Mouse (Mus musculus) inflammation-experienced regulatory T-cells (primary cell): Measurements from ENCODE around the gene Cog8. TPM values are rescaled to one million over a fixed set of nuclear protein-coding genes. Genes with fewer than 3 reads are reported as not detected.

Experiments used
- polyA plus RNA-seq, 2 experiments: library from polyadenylated mRNA; unstranded; fragments of 100-300 nt; shearing (Covaris generic); gene quantifications; one replicate each; pipeline ENCODE4 v1.2.1; 2017

Cog8 gene
- 10 to 100 TPM; 61.4 to 84.2 TPM for polyA plus RNA-seq

DNA sequence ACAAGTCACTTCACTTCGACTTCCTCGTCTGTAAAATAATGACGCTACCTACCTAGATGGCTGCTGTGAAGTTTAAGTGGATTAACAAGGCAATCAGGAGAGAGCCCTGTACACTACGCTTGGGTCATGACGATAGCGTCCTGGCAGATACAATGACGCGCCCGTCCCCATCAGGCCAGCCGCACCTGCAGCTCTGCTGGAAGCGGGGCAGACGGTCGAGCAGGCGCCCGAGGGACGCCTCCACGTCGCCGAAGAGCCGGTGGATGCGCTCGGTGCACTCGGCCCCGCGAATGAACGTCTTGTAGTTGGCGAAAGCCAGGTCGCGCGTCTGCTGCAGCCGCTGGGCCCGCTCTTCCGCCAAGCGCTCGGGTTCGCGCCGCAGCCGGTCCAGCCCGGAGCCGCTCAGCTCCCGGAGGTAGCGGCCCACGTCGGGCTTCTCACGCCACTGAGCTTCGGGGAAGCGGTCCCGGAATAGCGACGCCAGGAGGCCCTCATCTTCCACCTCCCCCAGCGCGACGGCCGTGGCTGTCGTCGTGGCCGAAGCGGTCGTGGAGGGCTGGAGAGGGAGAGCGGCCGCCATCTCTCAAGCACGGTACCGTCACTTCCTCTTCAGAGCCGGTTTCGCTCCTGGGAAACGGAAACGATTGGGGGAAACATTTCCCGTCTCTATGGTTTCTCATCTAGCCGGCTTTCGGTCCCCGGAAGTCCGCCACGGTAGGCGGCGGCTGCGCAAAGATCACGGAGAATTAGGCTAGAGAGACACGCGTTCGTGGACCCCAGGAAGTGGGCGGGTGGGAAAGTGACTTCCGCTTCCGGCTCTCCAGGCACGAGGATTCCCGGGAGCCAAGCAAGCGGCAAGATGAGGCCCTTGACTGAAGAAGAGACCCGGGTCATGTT, at the start of gene Cog8, which contains the start of gene Nip7:
Gene Cog8 (minus strand): TSS at position 614 of the 897 bp plus-strand sequence.
Gene Nip7 (plus strand): TSS at position 802 of the 897 bp plus-strand sequence.

GRCm38 (mm10) chr8:107096366-107097036, 40.0 kb upstream of the Cog8 start, which contains the start of gene Terf2:
Terf2 (minus strand) TSS chr8:107096547.

GRCm38 (mm10) chr8:107065511-107066496, 9.3 kb upstream of the Cog8 start, which contains the start of gene Tmed6:
Tmed6 (minus strand) TSS chr8:107065644.

DNA sequence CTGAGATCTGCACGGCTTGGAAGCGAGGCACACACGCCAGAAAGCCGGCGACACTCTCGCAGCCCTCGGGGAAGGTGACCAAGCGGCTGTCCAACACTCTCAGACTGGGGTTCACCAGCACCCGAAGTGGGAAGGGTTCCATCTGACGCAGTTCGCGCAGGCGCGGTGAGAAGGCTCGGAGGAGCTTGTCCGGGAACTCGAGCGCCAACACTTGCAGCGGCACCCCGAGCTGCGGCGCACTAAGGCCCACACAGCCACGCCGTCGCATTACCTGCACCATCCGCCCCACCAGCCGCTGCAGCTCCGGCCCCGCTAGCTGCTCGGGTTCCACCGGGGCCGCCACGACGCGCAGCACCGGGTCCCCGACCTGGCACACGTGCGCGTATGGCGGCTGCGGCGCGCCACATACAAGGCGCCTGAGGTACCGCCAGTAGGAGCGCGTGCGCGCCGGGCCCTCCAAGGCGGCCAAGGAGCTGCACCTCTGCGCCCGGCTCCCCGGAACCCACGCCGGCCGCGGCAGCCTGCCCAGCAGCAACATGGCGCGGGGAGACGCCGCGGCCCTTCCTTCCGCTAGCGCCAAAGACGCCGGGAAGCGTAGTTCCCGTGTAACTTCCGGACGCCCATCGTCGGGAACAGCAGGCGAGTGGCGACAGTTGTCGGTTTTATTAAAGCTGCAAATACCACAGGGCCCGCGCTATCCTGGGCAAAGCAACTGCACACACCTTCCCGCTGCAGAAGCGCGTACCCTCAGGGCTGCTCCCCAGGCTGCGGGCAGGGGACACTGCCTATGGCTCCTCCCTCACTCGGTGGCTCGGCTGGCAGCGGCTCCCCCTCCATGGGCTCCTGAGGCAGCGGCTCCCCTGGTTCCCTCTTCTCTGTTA, 8.2 kb downstream of the Cog8 start, which contains the start of gene Pdf:
Gene Pdf (minus strand): TSS at position 554 of the 881 bp plus-strand sequence.

GRCm38 (mm10) chr8:107030650-107031576, 25.6 kb downstream of the Cog8 start, which contains the start of gene Vps4a:
Vps4a (plus strand) TSS chr8:107031222.

Other genes starting within 250 kb of the Cog8 start
- not detected for gene Has3, start 186.4 kb downstream of the Cog8 start, polyA plus RNA-seq
- gene Utp4, start 163.1 kb downstream of the Cog8 start, polyA plus RNA-seq = 10 to 100 TPM; 42.5 to 50.1 TPM
- 10 to 100 TPM; 13.6 to 26.4 TPM for gene Sntb2, start 120.9 kb downstream of the Cog8 start, polyA plus RNA-seq
- gene Vps4a, start 25.5 kb downstream of the Cog8 start, polyA plus RNA-seq = 10 to 100 TPM; 62.3 to 79.2 TPM
- gene Pdf, start 8.1 kb downstream of the Cog8 start, polyA plus RNA-seq = 10 to 100 TPM; 12.5 to 18.0 TPM
- gene Nip7, start 188 bp upstream of the Cog8 start, polyA plus RNA-seq = 10 to 100 TPM; 77.5 to 81.3 TPM
- gene Tmed6, start 9.0 kb upstream of the Cog8 start, polyA plus RNA-seq = under 1 TPM in 1 of 2 experiments, not detected in 1; 0.88 TPM
- gene Terf2, start 39.9 kb upstream of the Cog8 start, polyA plus RNA-seq = 10 to 100 TPM; 25.2 to 25.7 TPM
- 10 to 100 TPM; 64.5 to 69.2 TPM for gene Cyb5b, start 94.0 kb upstream of the Cog8 start, polyA plus RNA-seq
- gene Nfat5, start 236.8 kb upstream of the Cog8 start, polyA plus RNA-seq = 10 to 100 TPM; 13.9 to 25.4 TPM